Comparison of ENCODE assay signal across 19 mouse cellular contexts in the genomic region with DNA sequence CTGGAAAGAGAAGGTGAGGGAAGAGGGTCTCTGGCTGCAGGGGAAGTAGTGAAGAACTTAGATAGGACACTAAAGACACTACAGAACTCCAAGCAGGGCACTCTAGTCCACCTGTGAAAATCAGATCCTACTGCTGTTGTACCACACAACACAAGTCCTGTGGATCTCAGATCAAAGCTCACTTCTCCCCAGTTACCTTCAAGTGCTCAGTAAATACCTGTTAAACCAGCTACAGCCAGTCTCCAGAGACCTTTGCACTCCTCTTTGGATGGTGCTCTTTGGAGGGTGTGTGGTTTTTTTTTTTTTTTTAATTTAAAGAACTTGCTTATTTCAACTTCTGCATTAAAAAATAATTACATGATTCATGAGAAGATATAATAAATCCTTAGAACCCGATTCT. TPM values are rescaled to one million over a fixed set of nuclear protein-coding genes. Genes with fewer than 3 reads are reported as not detected.
"Had no signal": no experiment of that assay in that cellular context is flagged by ENCODE, and none has a peak within 500 bp of the region (broad histone marks: within the 10 kb centered on the region; RNA-seq: fewer than 3 reads in every experiment).

No protein-coding gene starts in this region.

- H3K36me3 ChIP-seq: lung, embryonic 15.5 days; midbrain, embryonic 10.5 days; midbrain, embryonic 13.5 days; neural tube, embryonic 13.5 days had no signal

- H3K4me3 ChIP-seq: left cerebral cortex, adult 2 months; lung, embryonic 15.5 days; megakaryocyte, embryonic 14.5 days; midbrain, embryonic 10.5 days; midbrain, embryonic 13.5 days; myocyte; neural tube, embryonic 13.5 days had no signal

- H3K9ac ChIP-seq: liver, embryonic 14.5 days; lung, embryonic 15.5 days; midbrain, embryonic 13.5 days; neural tube, embryonic 13.5 days had no signal

- H3K9me3 ChIP-seq: lung, embryonic 15.5 days; megakaryocyte, embryonic 14.5 days; midbrain, embryonic 10.5 days; midbrain, embryonic 13.5 days; neural tube, embryonic 13.5 days had no signal

- ATAC-seq: hindbrain, postnatal 0 days; midbrain, embryonic 13.5 days; midbrain, embryonic 16.5 days had no signal

- H3K27ac ChIP-seq: hindbrain, postnatal 0 days; left cerebral cortex, adult 2 months; liver, embryonic 14.5 days; lung, embryonic 15.5 days; midbrain, embryonic 10.5 days; midbrain, embryonic 13.5 days; neural tube, embryonic 13.5 days had no signal

- H3K4me1 ChIP-seq: megakaryocyte, embryonic 14.5 days; midbrain, embryonic 13.5 days; neural tube, embryonic 13.5 days had no signal

- H3K27me3 ChIP-seq: lung, embryonic 15.5 days had no signal

- H3K4me2 ChIP-seq: liver, embryonic 11.5 days; lung, embryonic 15.5 days; midbrain, embryonic 13.5 days; neural tube, embryonic 13.5 days had no signal

- DNase-seq: layer of hippocampus, postnatal 36 days; lung, adult 18-20 months; lung, postnatal 10 days; lung, postnatal 36 days; retina, postnatal 1 day; right cerebral cortex, postnatal 25 days; thymus, adult 18-20 months; thymus, postnatal 36 days had no signal

RNA-seq across cellular contexts. Expression of a gene that starts 5.2 kb away (rescaled TPM):
- polyA plus RNA-seq: myocyte had no signal
